Mouse (Mus musculus) liver, adult 2 months (tissue): ENCODE measurements around the gene Galnt10. TPM values are rescaled to one million over a fixed set of nuclear protein-coding genes. Genes with fewer than 3 reads are reported as not detected.

Source experiments
- DNase-seq: peaks from one replicate; pipeline ENCODE4 v3.0.0-alpha.2; 2011; ENCODE audit warnings: low read depth, low spot score; ENCODE audit errors: extremely low read depth
- H3K27ac ChIP-seq: fragments of 200-500 bp; replicated peaks from 2 replicates; pipeline ENCODE4 v1.5.1; 2012; ENCODE audit warnings: low read depth, mild to moderate bottlenecking, control low read depth, inconsistent platforms, low read length; ENCODE audit not compliant: insufficient read depth
- H3K27me3 ChIP-seq: fragments of 200-500 bp; 2 replicates; pipeline ENCODE4 v1.6.1; 2012; ENCODE audit warnings: mild to moderate bottlenecking, moderate library complexity, low read length, inconsistent platforms; ENCODE audit not compliant: control insufficient read depth, insufficient read depth
- H3K36me3 ChIP-seq: fragments of 200-500 bp; 2 replicates; pipeline ENCODE4 v1.6.1; 2012; ENCODE audit warnings: low read length, inconsistent platforms; ENCODE audit not compliant: control insufficient read depth, insufficient read depth
- H3K4me1 ChIP-seq: fragments of 200-500 bp; 2 replicates; pipeline ENCODE4 v1.6.1; 2011; ENCODE audit warnings: low read length; ENCODE audit not compliant: control insufficient read depth, insufficient read depth
- H3K4me3 ChIP-seq: fragments of 200-500 bp; 2 replicates; pipeline ENCODE4 v1.5.1; 2011; ENCODE audit warnings: low read depth, mild to moderate bottlenecking, control low read depth, low read length, moderate library complexity; ENCODE audit not compliant: insufficient read depth
- H3K79me2 ChIP-seq: fragments of 200-500 bp; 2 replicates; pipeline ENCODE4 v1.6.1; 2012; ENCODE audit warnings: inconsistent platforms, mild to moderate bottlenecking, low read length, moderate library complexity; ENCODE audit not compliant: control insufficient read depth, insufficient read depth
- H3K9ac ChIP-seq: fragments of 200-500 bp; 2 replicates; pipeline ENCODE4 v1.6.1; 2012; ENCODE audit warnings: low read depth, mild to moderate bottlenecking, control low read depth, inconsistent platforms, low read length
- CTCF ChIP-seq: fragments of 200-500 bp; IDR thresholded peaks from 2 replicates; pipeline ENCODE4 v1.5.1; 2011; ENCODE audit warnings: low read depth, low read length, control low read depth
- POLR2A ChIP-seq: fragments of 200-500 bp; IDR thresholded peaks from 2 replicates; pipeline ENCODE4 v1.6.1; 2011; ENCODE audit warnings: low read length, control low read depth; ENCODE audit not compliant: insufficient read depth; ENCODE audit errors: extremely low read depth
- WGBS: fragments of 180-500 bp; shearing (Covaris S2); methylation state at CpG from one replicate; pipeline ENCODE4 v1.1.7; 2018; 5-methylcytosine and 5-hydroxymethylcytosine counted together
- polyA plus RNA-seq: library from polyadenylated mRNA; depleted of rRNA; stranded (reverse); fragments of >200 nt; gene quantifications from 2 replicates; pipeline ENCODE4 v1.2.3, GENCODE M21; 2012
- total RNA-seq: library from RNA; depleted of rRNA; stranded (reverse); fragments of >200 nt; gene quantifications from 2 replicates; pipeline ENCODE4 v1.2.3, GENCODE M21; 2014

The Galnt10 gene
- total and polyA plus RNA-seq, 2 experiments, result 2.5 to 3.9 TPM

DNA sequence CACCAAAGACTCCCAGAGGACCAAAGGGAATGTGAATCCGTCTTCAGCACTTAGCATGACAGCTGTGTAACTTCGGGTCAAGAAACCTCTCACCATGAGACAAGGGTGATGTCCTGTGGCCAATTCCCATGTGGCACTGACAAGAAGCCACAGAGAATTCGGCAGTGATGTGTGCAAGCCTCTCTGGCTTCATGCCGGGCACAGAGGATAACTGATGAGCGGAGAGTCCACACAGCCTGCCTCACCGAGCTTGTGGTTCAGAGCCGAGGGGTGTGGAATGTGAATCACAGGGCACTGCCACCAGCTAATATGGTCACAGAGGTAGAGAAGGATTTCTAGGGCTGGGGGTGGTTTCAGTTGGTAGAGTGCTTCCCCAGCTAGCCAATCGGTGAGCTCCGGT is 113.4 kb downstream of the Galnt10 start:
- no peaks in the 10 kb centered on the region for H3K79me2 ChIP-seq
- TF ChIP-seq POLR2A (no peak), CTCF (no peak)
- WGBS, result 94% methylated on average over 9 of the region's 9 CpGs
- no peaks in the 10 kb centered on the region for H3K36me3 ChIP-seq
- no peak overlapping the region for H3K4me3 ChIP-seq
- no peaks in the 10 kb centered on the region for H3K4me1 ChIP-seq
- no peak for DNase-seq
- no peak overlapping the region for H3K9ac ChIP-seq
- H3K27me3 ChIP-seq, result no peaks in the 10 kb centered on the region
- no peak overlapping the region for H3K27ac ChIP-seq

DNA sequence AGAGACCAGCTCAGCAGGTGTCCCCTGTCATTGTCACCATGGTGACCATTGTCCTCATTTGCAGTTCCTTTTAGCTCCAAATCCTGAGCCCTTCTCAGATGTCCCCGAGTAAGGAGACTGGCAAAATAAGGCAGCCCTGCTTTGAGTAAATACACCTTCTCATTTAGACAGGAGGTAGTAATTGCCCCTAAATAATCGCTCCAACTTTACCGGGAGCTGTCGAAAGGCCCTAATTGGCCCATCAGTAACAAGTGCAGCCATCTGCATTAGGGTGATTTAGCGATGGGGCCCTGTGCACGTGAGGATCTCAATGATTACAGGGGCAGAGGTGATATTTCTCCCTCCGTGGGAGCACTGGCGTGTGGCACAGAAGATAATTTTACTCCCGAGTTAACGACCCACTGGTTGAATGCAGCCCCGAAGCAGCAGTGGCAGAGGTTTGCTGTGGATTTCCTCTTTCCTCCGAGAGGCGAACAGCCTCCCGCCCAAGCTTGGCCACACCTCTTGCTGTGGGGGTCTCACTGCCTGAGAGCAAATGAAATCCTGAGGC is 115.3 kb downstream of the Galnt10 start:
- Histone ChIP-seq H3K4me1 (no peaks in the 10 kb centered on the region), H3K36me3 (no peaks in the 10 kb centered on the region), H3K4me3 (no peak overlapping the region), H3K79me2 (no peaks in the 10 kb centered on the region), H3K27me3 (no peaks in the 10 kb centered on the region), H3K27ac (no peak overlapping the region), H3K9ac (no peak overlapping the region)
- DNase-seq, result no peak
- TF ChIP-seq POLR2A, result no peak
- no peak for TF ChIP-seq CTCF
- 61% methylated on average over 14 of the region's 14 CpGs for WGBS

GRCm38 (mm10) chr11:57761347-57761746 is 116.1 kb downstream of the Galnt10 start:
- 97% methylated on average over 4 of the region's 4 CpGs for WGBS

GRCm38 (mm10) chr11:57764124-57764523 is 118.9 kb downstream of the Galnt10 start:
- H3K27ac ChIP-seq, result no peak overlapping the region
- no peaks in the 10 kb centered on the region for H3K79me2 ChIP-seq
- H3K27me3 ChIP-seq, result no peaks in the 10 kb centered on the region
- no peak overlapping the region for H3K4me3 ChIP-seq
- no peaks in the 10 kb centered on the region for H3K36me3 ChIP-seq
- H3K4me1 ChIP-seq, result no peaks in the 10 kb centered on the region
- H3K9ac ChIP-seq, result no peak overlapping the region
- TF ChIP-seq CTCF (peak; percentile 14; the same call in 1 of the 2 replicates), POLR2A (no peak)
- DNase-seq, result no peak
- WGBS, result 92% methylated on average over 3 of the region's 3 CpGs

More at GRCm38 (mm10) chr11:57761347-57761746, 116.1 kb downstream of the Galnt10 start:
- Histone ChIP-seq H3K4me1 (no peaks in the 10 kb centered on the region), H3K27ac (no peak overlapping the region), H3K27me3 (no peaks in the 10 kb centered on the region), H3K36me3 (no peaks in the 10 kb centered on the region), H3K9ac (no peak overlapping the region), H3K4me3 (no peak overlapping the region), H3K79me2 (no peaks in the 10 kb centered on the region)
- TF ChIP-seq CTCF (no peak), POLR2A (no peak)
- no peak for DNase-seq

DNA sequence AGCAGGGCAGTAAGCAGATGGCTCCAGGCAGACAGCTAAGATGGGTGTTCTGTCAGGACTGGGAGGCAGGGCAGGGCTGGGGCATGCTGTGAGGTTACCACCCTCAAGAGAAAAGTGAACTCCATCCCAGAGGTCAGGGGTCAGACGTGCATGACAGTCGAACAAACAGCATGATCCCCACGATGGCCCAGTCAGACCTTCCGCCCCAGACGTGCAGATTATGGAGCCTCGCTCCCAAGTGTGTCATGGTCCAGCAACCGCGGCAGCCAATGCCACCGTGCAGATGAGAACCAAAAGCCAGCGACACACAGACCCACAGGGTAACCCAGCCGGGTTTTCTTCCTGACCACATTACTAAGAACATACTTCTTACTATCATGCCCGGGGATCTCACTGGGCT is 121.4 kb downstream of the Galnt10 start:
- H3K4me1 ChIP-seq, result no peaks in the 10 kb centered on the region

DNA sequence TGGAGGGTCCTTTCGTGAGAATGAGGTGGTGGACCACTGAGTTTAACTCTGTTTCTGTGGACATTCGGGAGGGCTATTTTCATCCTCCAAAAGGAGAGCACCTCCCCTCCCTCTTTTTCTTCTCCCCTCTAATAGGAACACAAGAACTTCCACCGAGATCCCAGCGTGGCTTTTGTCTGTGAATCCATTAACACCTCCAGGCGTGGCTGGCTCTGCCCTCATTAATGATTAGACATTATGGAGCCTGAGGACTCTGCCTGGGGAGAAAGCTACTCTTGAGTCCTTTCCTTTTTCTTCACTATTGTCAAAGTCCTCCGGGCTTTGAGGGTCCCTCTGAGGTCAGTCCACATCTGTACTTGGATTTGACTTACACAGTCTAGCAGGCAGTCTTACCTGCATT is 121.9 kb downstream of the Galnt10 start:
- no peak for DNase-seq
- 75% methylated on average over 6 of the region's 6 CpGs for WGBS
- Histone ChIP-seq H3K79me2 (no peaks in the 10 kb centered on the region), H3K9ac (no peak overlapping the region), H3K4me3 (no peak overlapping the region), H3K27me3 (no peaks in the 10 kb centered on the region), H3K36me3 (no peaks in the 10 kb centered on the region), H3K27ac (no peak overlapping the region), H3K4me1 (no peaks in the 10 kb centered on the region)
- TF ChIP-seq POLR2A (no peak), CTCF (no peak)

More for the DNA sequence above, 121.4 kb downstream of the Galnt10 start:
- H3K9ac ChIP-seq, result no peak overlapping the region
- H3K27ac ChIP-seq, result no peak overlapping the region
- no peak for DNase-seq
- H3K79me2 ChIP-seq, result no peaks in the 10 kb centered on the region
- H3K27me3 ChIP-seq, result no peaks in the 10 kb centered on the region
- no peaks in the 10 kb centered on the region for H3K36me3 ChIP-seq
- H3K4me3 ChIP-seq, result no peak overlapping the region
- 58% methylated on average over 12 of the region's 12 CpGs for WGBS
- TF ChIP-seq CTCF (no peak), POLR2A (no peak)
